Mouse (Mus musculus) neural tube, embryonic 11.5 days (tissue): ENCODE results near the gene Olfr49. TPM values are rescaled to one million over a fixed set of nuclear protein-coding genes. Genes with fewer than 3 reads are reported as not detected.

Source experiments
- ATAC-seq: fragments of 200-750 bp; cut with Nextera tagmentation; 2 replicates; pipeline ENCODE4 v1.8.0; 2017; ENCODE audit warnings: moderate number of reproducible peaks, mild to moderate bottlenecking, moderate TSS enrichment, moderate library complexity; ENCODE audit not compliant: insufficient read depth, low FRiP score, low TSS enrichment
- DNase-seq: peaks from one replicate; pipeline ENCODE4 v3.0.0-alpha.2; 2015; ENCODE audit warnings: low spot score
- H3K27ac ChIP-seq: fragments of 300-500 bp; sonication (generic); 2 replicates; pipeline ENCODE4 v1.5.1; 2014; ENCODE audit warnings: low read depth, mild to moderate bottlenecking, low read length
- H3K27me3 ChIP-seq: fragments of 300-500 bp; sonication (generic); 2 replicates; pipeline ENCODE4 v1.6.1; 2014; ENCODE audit warnings: mild to moderate bottlenecking, low read length, mixed read lengths; ENCODE audit not compliant: control insufficient read depth, insufficient read depth
- H3K36me3 ChIP-seq: fragments of 300-500 bp; sonication (generic); 2 replicates; pipeline ENCODE4 v1.6.1; 2014; ENCODE audit warnings: mild to moderate bottlenecking, low read length, moderate library complexity, mixed read lengths; ENCODE audit not compliant: control insufficient read depth, insufficient read depth
- H3K4me1 ChIP-seq: fragments of 300-500 bp; sonication (generic); 2 replicates; pipeline ENCODE4 v1.6.1; 2014; ENCODE audit warnings: low read length, mixed read lengths; ENCODE audit not compliant: control insufficient read depth, insufficient read depth
- H3K4me2 ChIP-seq: fragments of 300-500 bp; sonication (generic); 2 replicates; pipeline ENCODE4 v1.6.1; 2014; ENCODE audit warnings: low read depth, mild to moderate bottlenecking, moderate library complexity
- H3K4me3 ChIP-seq: fragments of 300-500 bp; sonication (generic); 2 replicates; pipeline ENCODE4 v1.5.1; 2014; ENCODE audit warnings: low read depth, low read length
- H3K9ac ChIP-seq: fragments of 300-500 bp; sonication (generic); 2 replicates; pipeline ENCODE4 v1.6.1; 2014; ENCODE audit warnings: mild to moderate bottlenecking, low read length
- H3K9me3 ChIP-seq: fragments of 300-500 bp; sonication (generic); 2 replicates; pipeline ENCODE4 v1.6.1; 2016; ENCODE audit warnings: low read length; ENCODE audit not compliant: control insufficient read depth
- WGBS: fragments of 180-500 bp; shearing (Covaris S2); extraction: QIAGEN DNeasy Blood & Tissue Kit; methylation state at CpG from one replicate; pipeline ENCODE4 v1.1.7; 2014; 5-methylcytosine and 5-hydroxymethylcytosine counted together
- polyA plus RNA-seq: library from polyadenylated mRNA; unstranded; fragments of >200 nt; fragmentation: Nextera tagmentation; extraction: Ambion mirVana; gene quantifications from 2 replicates; pipeline ENCODE4 v1.2.1, GENCODE M21; 2014

Olfr49 gene
- polyA plus RNA-seq: not detected in 2 replicates

- Histone ChIP-seq H3K4me2 (no peak within 1 kb of the TSS), H3K27me3 (no peaks in the 10 kb centered on the region), H3K27ac (no peak within 1 kb of the TSS), H3K4me3 (no peak within 1 kb of the TSS), H3K36me3 (no peaks in the 10 kb centered on the region), H3K9me3 (no peaks in the 10 kb centered on the region), H3K4me1 (no peaks in the 10 kb centered on the region), H3K9ac (no peak within 1 kb of the TSS)
- ATAC-seq (no peak), DNase-seq (no peak)
- 80% methylated on average over 1 of the region's 1 CpGs for WGBS
Observed at GRCm38 (mm10) chr14:54284839-54285238, at the start of gene Olfr49. TSS of gene Olfr49 (minus strand) at chr14:54284939.

- Histone ChIP-seq H3K4me2 (no peak overlapping the region), H3K4me1 (0 out of 2 replicates have a peak, but pooled peaks cover 2% of the 10 kb centered on the region), H3K27ac (no peak overlapping the region), H3K9me3 (no peaks in the 10 kb centered on the region), H3K36me3 (no peaks in the 10 kb centered on the region), H3K27me3 (no peaks in the 10 kb centered on the region), H3K4me3 (no peak overlapping the region), H3K9ac (no peak overlapping the region)
- WGBS: 83% methylated on average over 8 of the region's 8 CpGs
- no peak for DNase-seq
- ATAC-seq: no peak
Observed at GRCm38 (mm10) chr14:54333452-54334189, 48.9 kb upstream of the Olfr49 start.

GRCm38 (mm10) chr14:54332176-54333074 lies 47.7 kb upstream of the Olfr49 start:
- Histone ChIP-seq H3K4me1 (0 out of 2 replicates have a peak, but pooled peaks cover 2% of the 10 kb centered on the region), H3K27ac (0 out of 2 replicates have a peak overlapping the region, but pooled peaks have one; percentile 63), H3K27me3 (no peaks in the 10 kb centered on the region), H3K36me3 (no peaks in the 10 kb centered on the region), H3K4me2 (no peak overlapping the region), H3K4me3 (no peak overlapping the region), H3K9ac (no peak overlapping the region), H3K9me3 (no peaks in the 10 kb centered on the region)
- DNase-seq (peak; percentile 20), ATAC-seq (no peak)
- WGBS: 65% methylated on average over 5 of the region's 5 CpGs

- 90% methylated on average over 1 of the region's 1 CpGs for WGBS
- no peak overlapping the region for H3K4me2 ChIP-seq
- ATAC-seq: no peak
Observed at GRCm38 (mm10) chr14:54331178-54331577, 46.4 kb upstream of the Olfr49 start.

GRCm38 (mm10) chr14:54329201-54329600 lies 44.5 kb upstream of the Olfr49 start:
- H3K36me3 ChIP-seq: no peaks in the 10 kb centered on the region
- H3K4me2 ChIP-seq: no peak overlapping the region
- no peak overlapping the region for H3K9ac ChIP-seq
- DNase-seq: no peak
- no peaks in the 10 kb centered on the region for H3K9me3 ChIP-seq
- H3K27ac ChIP-seq: no peak overlapping the region
- H3K27me3 ChIP-seq: no peaks in the 10 kb centered on the region
- no peak overlapping the region for H3K4me3 ChIP-seq
- no peak for ATAC-seq
- 54% methylated on average over 9 of the region's 9 CpGs for WGBS
- H3K4me1 ChIP-seq: 0 out of 2 replicates have a peak, but pooled peaks cover 2% of the 10 kb centered on the region

More at GRCm38 (mm10) chr14:54331178-54331577, 46.4 kb upstream of the Olfr49 start:
- Histone ChIP-seq H3K27me3 (no peaks in the 10 kb centered on the region), H3K36me3 (no peaks in the 10 kb centered on the region), H3K9me3 (no peaks in the 10 kb centered on the region), H3K4me3 (no peak overlapping the region), H3K27ac (no peak overlapping the region), H3K9ac (no peak overlapping the region), H3K4me1 (0 out of 2 replicates have a peak, but pooled peaks cover 2% of the 10 kb centered on the region)
- no peak for DNase-seq

GRCm38 (mm10) chr14:54328548-54328947 lies 43.8 kb upstream of the Olfr49 start:
- Histone ChIP-seq H3K27me3 (no peaks in the 10 kb centered on the region), H3K4me1 (0 out of 2 replicates have a peak, but pooled peaks cover 2% of the 10 kb centered on the region), H3K4me2 (no peak overlapping the region), H3K4me3 (no peak overlapping the region), H3K9ac (no peak overlapping the region), H3K9me3 (no peaks in the 10 kb centered on the region), H3K27ac (no peak overlapping the region), H3K36me3 (no peaks in the 10 kb centered on the region)
- WGBS: 84% methylated on average over 2 of the region's 2 CpGs
- DNase-seq (no peak), ATAC-seq (no peak)

GRCm38 (mm10) chr14:54324486-54324885 lies 39.7 kb upstream of the Olfr49 start:
- ATAC-seq: no peak
- no peak overlapping the region for H3K4me2 ChIP-seq
- H3K36me3 ChIP-seq: no peaks in the 10 kb centered on the region
- H3K4me1 ChIP-seq: no peaks in the 10 kb centered on the region
- 77% methylated on average over 5 of the region's 5 CpGs for WGBS
- no peak overlapping the region for H3K9ac ChIP-seq
- no peak overlapping the region for H3K4me3 ChIP-seq
- no peak for DNase-seq
- no peak overlapping the region for H3K27ac ChIP-seq
- no peaks in the 10 kb centered on the region for H3K9me3 ChIP-seq
- H3K27me3 ChIP-seq: no peaks in the 10 kb centered on the region

GRCm38 (mm10) chr14:54321556-54322376 lies 37.0 kb upstream of the Olfr49 start:
- H3K27ac ChIP-seq: no peak overlapping the region
- H3K4me1 ChIP-seq: no peaks in the 10 kb centered on the region
- H3K27me3 ChIP-seq: no peaks in the 10 kb centered on the region
- no peak overlapping the region for H3K4me3 ChIP-seq
- no peaks in the 10 kb centered on the region for H3K36me3 ChIP-seq
- WGBS: 78% methylated on average over 18 of the region's 18 CpGs
- no peak overlapping the region for H3K4me2 ChIP-seq
- H3K9me3 ChIP-seq: no peaks in the 10 kb centered on the region
- no peak overlapping the region for H3K9ac ChIP-seq
- no peak for DNase-seq
- ATAC-seq: no peak
